Mouse (Mus musculus): ENCODE measurements around the gene Chadl. TPM values are rescaled to one million over a fixed set of nuclear protein-coding genes. Genes with fewer than 3 reads are reported as not detected.

Gene Chadl
- total RNA-seq, 2 experiments from 2014 or later, result 20.6 to 25.4 TPM

- no peak for DNase-seq (ENCODE audit: extremely low spot score in 1 of 2, low spot score in 2 of 2)
- intact Hi-C loops (cut with DNase I), result loop anchor here (5.0 kb wide), 1 partner anchor 37 kb away; no protein-coding TSS in a partner anchor
Observed at GRCm38 (mm10) chr15:81649516-81650455, 47.3 kb downstream of the Chadl start.

Other genes with a start within 250 kb of the Chadl start
- 100 to 1,000 TPM; 140 TPM for gene Rbx1, start 231.0 kb downstream of the Chadl start, total RNA-seq (2021)
- gene Ep300, start 111.9 kb downstream of the Chadl start, total RNA-seq (2021), result 10 to 100 TPM; 58.3 to 60.3 TPM
- 10 to 100 TPM; 35.9 to 37.1 TPM for gene L3mbtl2, start 33.4 kb downstream of the Chadl start, total RNA-seq (2021)
- 100 to 1,000 TPM; 192 to 212 TPM for gene Zc3h7b, start 47.8 kb upstream of the Chadl start, total RNA-seq (2021)
- 100 to 1,000 TPM; 200 to 211 TPM for gene Rangap1, start 48.2 kb upstream of the Chadl start, total RNA-seq (2021)
- 100 to 1,000 TPM; 121 to 143 TPM for gene Tef, start 105.1 kb upstream of the Chadl start, total RNA-seq (2021)
- 10 to 100 TPM; 25.5 to 29.9 TPM for gene Tob2, start 161.5 kb upstream of the Chadl start, total RNA-seq (2021)
- gene Phf5a, start 174.6 kb upstream of the Chadl start, total RNA-seq (2021), result 10 to 100 TPM; 42.6 to 44.5 TPM
- 100 to 1,000 TPM; 392 to 412 TPM for gene Aco2, start 175.0 kb upstream of the Chadl start, total RNA-seq (2021)
- gene Polr3h, start 229.0 kb upstream of the Chadl start, total RNA-seq (2021), result 10 to 100 TPM; 44.8 to 55.0 TPM
- gene Csdc2, start 239.5 kb upstream of the Chadl start, total RNA-seq (2021), result 100 to 1,000 TPM; 154 to 156 TPM